Mouse (Mus musculus) hindlimb bud, embryonic 11.5 days (tissue): ENCODE results near the gene Prep.
"Not testable (repeated sequence)": the region's sequence is repeated elsewhere in the genome, so short reads cannot be mapped to it uniquely, and the experiment has no call there.

ENCODE experiments used
- DNase-seq: peaks from one replicate; pipeline ENCODE4 v3.0.0-alpha.2; 2012; ENCODE audit warnings: low read depth, low spot score; ENCODE audit errors: extremely low spot score

Prep gene

DNA sequence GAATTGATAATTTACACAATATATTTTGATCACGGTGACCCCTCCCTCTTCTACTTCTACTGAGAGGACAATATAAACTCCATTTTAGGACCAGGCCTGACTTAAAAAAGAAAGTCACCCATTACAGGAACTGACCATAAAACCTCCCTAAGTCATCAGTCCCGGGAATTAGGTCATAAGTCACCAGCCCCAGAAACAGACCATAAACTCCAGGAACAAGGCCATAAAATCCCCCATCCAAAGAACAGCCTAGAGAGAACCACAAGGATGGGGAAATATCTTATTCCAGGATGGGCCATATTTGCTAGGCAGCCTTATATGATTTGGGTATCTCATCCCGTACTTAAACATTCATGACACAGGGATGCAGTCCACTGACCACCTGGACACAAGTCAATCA is 107.3 kb downstream of the Prep start:
- DNase-seq = no peak

DNA sequence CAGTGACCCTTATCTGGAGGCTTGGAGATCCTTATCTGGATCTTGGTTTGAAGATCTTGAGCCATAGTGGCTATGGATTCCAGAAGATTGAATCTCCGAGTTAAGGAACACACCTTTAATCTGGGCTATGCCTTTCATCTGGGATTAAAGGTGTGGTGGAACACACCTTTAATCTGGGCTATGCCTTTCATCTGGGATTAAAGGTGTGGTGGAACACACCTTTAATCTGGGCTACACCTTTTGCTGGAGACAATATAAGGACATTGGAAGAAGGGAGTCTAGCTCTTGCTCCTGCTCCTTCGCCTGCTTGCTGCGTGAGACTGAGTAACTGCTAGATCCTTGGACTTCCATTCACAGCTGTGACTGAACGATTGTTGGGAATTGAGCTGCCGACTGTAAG is 110.8 kb downstream of the Prep start, which contains the start of gene Popdc3:
Gene Popdc3, plus strand, starts transcription at position 301 of the 400 bp plus-strand sequence.
- DNase-seq = not testable (repeated sequence)

DNA sequence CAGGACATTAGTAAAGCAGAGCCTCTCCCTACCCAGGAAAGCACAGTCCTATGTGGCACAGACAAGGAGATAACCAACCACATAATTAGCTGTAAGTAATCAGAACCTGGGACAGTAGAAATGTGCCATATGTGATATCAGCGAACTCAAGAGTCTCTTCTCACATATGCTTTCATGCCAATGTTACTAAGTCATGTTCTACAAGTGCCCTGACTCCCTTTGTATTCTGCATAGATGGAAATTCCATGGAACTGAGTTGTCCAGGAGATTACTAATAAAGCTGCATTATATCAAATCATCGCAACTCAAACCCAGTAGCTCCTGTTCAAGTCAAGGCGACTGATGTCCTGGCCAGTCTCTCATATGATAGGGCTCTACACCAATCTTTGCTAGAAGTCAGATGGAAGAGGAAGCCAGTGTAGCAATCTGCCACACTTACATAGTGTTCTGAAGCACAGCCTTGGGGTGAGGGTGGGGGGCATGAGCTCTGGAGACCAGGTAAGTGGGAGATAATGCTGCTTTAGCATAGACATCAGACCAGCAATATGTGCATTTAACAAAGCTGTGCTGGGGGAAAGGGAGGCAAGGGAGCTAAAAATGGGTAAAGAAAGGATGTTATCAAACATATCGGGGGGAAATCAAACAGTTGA is 113.8 kb downstream of the Prep start:
- no peak for DNase-seq

DNA sequence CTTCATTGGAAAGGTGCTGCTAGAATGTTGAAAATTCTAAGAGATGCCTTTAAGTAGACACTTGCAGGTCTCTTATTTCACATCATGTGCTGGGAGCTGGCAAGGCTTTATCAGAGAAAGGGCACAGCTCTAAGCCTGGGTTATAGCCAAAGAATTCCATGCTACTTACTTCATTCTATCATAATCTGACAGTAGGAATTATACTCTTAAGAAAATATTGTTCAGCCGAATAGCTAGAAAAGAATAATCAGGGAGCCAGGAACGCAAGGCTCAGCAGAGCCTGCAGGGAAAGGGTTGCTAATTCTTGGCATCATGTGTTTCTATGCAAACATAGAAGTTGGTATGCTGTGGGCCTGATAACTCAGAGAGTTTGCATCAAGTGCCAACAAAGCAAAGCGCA is 114.3 kb downstream of the Prep start:
- no peak for DNase-seq

DNA sequence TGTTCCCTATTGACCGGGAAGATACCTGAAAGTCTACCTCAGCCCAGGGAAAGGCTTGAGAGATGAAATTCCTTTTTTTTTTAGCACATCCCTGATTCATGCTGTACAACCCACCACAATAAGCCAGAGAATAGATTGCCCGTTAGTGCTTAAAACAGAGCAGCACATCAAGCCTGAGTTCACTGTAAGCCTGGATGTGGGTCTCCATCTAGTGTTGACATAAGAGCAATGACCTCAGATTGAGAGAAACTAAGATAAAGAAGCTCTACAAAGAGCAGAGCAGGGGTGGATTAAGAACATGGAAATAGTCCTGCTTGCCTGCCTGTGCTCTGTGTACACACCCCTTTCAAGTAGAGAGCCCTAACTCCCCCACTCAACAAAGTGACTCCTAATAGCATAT is 118.5 kb downstream of the Prep start:
- DNase-seq = no peak

DNA sequence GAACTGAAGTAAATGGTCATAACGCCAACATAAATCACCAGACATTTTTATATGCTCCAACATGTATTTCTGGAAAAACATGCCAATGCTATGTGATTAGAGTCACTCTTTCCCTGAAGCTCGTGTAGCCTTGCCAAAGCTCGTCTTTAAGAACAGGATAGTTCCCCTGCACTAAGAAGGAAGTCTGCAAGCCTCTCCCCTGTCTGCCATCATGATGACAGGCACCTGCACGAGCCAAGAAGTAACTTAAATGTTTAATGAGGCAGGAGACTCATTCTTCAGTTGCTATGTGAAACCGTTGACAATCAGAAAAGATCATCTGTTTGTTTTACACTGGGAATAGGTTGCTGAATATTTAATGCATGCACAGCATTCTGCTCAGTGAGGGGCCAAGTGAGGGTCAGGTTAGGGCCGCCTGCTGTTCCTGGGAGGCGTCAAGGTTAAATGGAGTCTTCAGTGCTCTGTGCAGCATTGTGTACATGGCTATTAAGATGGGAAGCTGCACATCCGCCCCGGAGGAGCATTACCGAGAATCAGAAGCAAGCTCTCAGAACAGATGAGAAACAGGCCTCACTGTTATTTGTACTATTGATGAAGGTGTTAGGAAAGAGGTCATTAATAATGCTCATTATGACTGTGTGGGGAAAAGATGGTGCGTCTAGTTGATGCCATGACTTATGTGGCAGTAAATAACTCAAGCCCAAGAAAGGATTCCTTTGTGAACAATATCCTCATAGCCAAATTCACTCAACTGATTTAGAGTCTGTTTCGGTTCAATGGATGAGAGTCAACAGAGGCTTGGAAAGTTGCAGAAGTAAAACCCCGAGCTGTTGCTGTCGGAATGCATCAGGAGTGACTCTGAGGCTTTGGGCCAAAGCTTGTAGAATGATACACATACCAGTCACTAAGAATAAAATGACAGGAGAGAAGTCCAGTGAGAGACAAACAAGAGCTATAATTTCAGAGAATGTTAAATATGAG is 126.6 kb downstream of the Prep start:
- DNase-seq = no peak

DNA sequence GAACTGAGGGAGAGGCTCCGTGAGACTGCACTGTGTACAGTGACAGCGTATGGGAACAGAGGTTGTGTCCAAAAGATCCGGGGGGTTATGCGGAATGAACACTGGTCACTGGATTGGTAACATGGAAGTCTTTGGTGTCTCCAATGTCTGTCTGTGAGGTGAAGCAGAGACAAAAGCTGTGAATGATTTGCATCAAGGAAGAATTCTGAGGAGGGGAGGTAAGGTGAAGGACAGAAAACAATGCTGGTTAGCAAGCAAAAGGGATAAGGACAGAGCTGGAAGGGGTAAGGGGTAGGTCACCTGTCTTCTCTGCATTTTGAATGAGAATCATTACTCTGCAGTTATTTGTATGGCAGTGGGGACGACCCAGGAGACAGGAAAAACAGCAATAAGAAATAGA is 127.5 kb downstream of the Prep start:
- DNase-seq = no peak

DNA sequence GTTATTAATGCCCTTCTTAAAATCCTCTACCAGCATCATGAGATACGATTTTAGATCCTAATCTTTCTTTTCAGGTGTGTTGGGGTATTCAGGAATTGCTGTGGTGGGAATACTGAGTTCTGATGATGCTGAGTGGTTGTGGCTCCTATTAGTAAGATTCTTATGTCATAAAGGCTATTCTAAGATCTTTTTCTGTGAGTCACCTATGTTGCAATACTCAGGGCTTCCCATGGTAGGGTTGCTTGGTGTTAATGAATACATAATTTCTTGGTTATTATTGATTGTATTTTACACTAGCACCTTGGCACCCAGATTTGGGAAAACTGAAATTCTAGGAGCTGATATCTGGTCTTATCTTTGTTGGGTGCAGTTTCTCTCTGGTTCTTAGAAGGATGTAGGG is 137.6 kb downstream of the Prep start:
- no peak for DNase-seq

DNA sequence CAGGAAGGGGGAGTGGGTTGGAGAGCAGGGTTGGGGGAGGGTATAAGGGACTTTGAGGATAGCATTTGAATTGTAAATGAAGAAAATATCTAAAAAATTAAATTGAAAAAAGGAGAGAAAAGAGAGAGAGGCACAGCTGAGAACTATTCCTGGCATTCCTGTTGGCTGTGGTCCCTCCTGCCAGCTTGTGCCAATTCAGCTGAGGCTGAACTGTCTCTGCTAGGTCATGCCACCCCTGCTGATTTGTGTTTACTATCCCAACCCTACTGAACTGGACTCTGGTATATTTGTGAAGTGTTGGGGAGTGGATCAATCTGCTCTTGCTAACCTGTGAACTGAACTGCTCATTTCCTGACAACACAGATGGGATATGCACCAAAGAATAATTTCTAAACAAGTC is 143.2 kb downstream of the Prep start:
- no peak for DNase-seq

DNA sequence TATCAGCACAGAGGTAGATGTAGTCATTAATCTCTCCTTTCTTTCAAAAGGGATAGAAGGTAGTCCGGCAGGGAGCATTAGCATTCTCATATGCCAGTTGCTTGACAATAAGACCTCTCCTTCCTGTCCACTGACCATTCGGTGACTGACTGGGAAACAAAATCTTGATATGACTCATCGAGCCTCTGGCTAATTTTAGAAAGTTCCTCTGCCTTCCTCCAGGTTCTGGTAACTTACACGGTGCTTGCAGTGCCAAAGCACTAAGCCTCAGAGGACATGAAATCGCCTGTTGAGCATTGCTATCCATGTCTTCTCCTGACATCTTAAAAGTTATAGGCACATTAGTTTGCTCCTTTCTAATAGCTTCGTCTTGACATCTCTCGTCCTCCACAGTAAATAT is 149.7 kb downstream of the Prep start:
- DNase-seq = no peak
